Mouse (Mus musculus): ENCODE measurements around the gene 2900026A02Rik.

GRCm38 (mm10) chr5:113195451-113195850 lies 25.6 kb downstream of the 2900026A02Rik start:
- TF ChIP-seq TCF3 (IDR thresholded peaks at IDR 0.05; ENCODE audit: insufficient read length, low read depth) (no peak), MAX (IDR thresholded peaks at IDR 0.05; ENCODE audit: low read depth) (no peak), POLR2A (IDR thresholded peaks at IDR 0.05; ENCODE audit: insufficient read length, low read depth) (no peak), USF1 (IDR thresholded peaks at IDR 0.05; ENCODE audit: low read depth) (no peak)

Data from myocyte (in vitro differentiated cells).